Mouse (Mus musculus) liver, embryonic 13.5 days (tissue): ENCODE measurements around the gene Epha4. TPM values are rescaled to one million over a fixed set of nuclear protein-coding genes. Genes with fewer than 3 reads are reported as not detected.

ENCODE experiments used
- ATAC-seq: fragments of 200-750 bp; cut with Nextera tagmentation; 2 replicates; pipeline ENCODE4 v1.8.0; 2017; ENCODE audit warnings: low read depth, mild to moderate bottlenecking, moderate number of reproducible peaks, moderate library complexity
- DNase-seq: peaks from one replicate; pipeline ENCODE4 v3.0.0; 2022
- H3K27ac ChIP-seq: fragments of 300-500 bp; sonication (generic); 2 replicates; pipeline ENCODE4 v1.5.1; 2015; ENCODE audit warnings: moderate library complexity, mild to moderate bottlenecking, inconsistent platforms
- H3K27me3 ChIP-seq: fragments of 300-500 bp; sonication (generic); 2 replicates; pipeline ENCODE4 v1.6.1; 2015; ENCODE audit warnings: mild to moderate bottlenecking, inconsistent platforms
- H3K36me3 ChIP-seq: fragments of 300-500 bp; sonication (generic); 2 replicates; pipeline ENCODE4 v1.6.1; 2015; ENCODE audit warnings: mild to moderate bottlenecking, inconsistent platforms
- H3K4me1 ChIP-seq: fragments of 300-500 bp; sonication (generic); replicated peaks from 2 replicates; pipeline ENCODE4 v1.6.1; 2015; ENCODE audit warnings: inconsistent platforms
- H3K4me2 ChIP-seq: fragments of 300-500 bp; sonication (generic); 2 replicates; pipeline ENCODE4 v1.6.1; 2015; ENCODE audit warnings: inconsistent platforms, mild to moderate bottlenecking, moderate library complexity
- H3K4me3 ChIP-seq: fragments of 300-500 bp; sonication (generic); replicated peaks from 2 replicates; pipeline ENCODE4 v1.5.1; 2015; ENCODE audit warnings: mild to moderate bottlenecking, inconsistent platforms
- H3K9ac ChIP-seq: fragments of 300-500 bp; sonication (generic); 2 replicates; pipeline ENCODE4 v1.6.1; 2015; ENCODE audit warnings: mild to moderate bottlenecking, inconsistent platforms
- H3K9me3 ChIP-seq: fragments of 300-500 bp; sonication (generic); replicated peaks from 2 replicates; pipeline ENCODE4 v1.6.1; 2016; ENCODE audit warnings: inconsistent platforms
- WGBS: fragments of 180-500 bp; shearing (Covaris S2); methylation state at CpG from one replicate; pipeline ENCODE4 v1.1.7; 2015; ENCODE audit not compliant: insufficient replicate concordance; 5-methylcytosine and 5-hydroxymethylcytosine counted together
- polyA plus RNA-seq: library from polyadenylated mRNA; unstranded; fragments of >200 nt; fragmentation: Nextera tagmentation; extraction: Ambion mirVana; gene quantifications from 2 replicates; pipeline ENCODE4 v1.2.1, GENCODE M21; 2015

Epha4 gene
- polyA plus RNA-seq, 1 experiment from 2014 or later = 0.47 TPM

DNA sequence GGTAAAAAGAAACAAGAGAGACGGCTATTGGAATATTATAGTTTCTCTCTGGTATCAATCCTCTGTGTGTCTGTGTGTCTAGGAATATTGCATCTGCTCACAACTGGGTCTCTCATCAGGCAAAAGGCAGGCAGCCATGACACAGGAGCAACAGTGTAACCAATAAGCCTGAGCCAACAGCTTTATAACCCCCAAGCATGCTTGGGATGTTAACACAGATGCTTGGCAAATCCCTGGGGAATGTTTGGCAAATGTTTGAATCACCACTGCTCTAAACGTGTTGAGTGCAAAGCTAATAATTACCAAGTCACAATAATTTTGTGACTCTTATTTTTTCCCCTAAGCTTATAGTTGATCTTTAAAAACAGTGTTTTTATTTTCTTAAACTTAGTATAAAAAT lies 8.5 kb upstream of the Epha4 start:
- H3K4me2 ChIP-seq = no peak overlapping the region
- no peaks in the 10 kb centered on the region for H3K9me3 ChIP-seq
- no peak overlapping the region for H3K9ac ChIP-seq
- H3K27me3 ChIP-seq = no peaks in the 10 kb centered on the region
- H3K27ac ChIP-seq = no peak overlapping the region
- H3K4me1 ChIP-seq = no peaks in the 10 kb centered on the region
- no peak overlapping the region for H3K4me3 ChIP-seq
- ATAC-seq = no peak
- no peaks in the 10 kb centered on the region for H3K36me3 ChIP-seq
- WGBS = 48% methylated on average over 2 of the region's 2 CpGs
- DNase-seq = no peak

DNA sequence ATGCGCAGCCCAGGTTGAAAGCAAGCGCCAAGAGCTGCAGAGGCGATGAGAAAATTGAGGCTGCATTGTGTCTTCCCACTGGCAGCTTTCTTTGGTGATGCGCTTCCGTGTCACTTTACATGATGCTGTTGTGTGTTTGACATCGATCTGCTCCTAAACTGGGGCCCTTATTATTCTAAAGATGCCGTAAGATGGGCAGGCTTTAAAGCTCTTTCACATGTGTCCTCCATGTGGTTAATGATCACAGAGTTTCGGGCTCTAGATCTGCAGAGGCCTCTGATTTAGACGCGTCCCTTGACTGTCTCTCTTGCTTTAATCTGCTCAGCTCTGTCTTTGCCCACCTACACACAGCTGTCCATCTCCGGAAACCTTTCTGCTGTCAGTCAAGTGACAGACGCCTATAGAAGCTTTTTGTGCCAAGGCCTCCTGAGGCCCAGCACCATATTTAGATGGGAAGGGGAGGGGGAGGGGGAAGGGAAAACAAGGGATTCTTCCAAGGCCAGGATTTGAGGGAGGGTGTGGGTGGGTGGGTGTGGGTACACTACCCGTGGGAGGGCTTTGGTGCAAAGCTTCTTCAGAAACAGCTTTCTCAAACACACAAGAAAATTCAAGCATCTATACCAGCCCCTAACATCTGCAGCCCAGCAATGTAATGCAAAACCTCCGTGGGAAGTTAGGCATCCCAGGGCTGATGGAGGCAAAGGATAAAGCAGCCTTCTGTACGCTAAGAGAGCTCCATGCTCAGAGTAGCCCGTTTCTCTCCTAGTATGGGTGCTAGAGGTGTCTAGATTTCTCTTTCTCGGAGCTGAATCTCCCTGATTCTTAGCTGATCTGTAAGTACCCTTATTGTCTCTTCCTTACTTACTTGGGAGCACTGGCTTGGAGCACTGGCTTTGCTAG lies 7.0 kb upstream of the Epha4 start:
- no peak overlapping the region for H3K9ac ChIP-seq
- no peak overlapping the region for H3K4me2 ChIP-seq
- no peaks in the 10 kb centered on the region for H3K9me3 ChIP-seq
- ATAC-seq = no peak
- no peak overlapping the region for H3K4me3 ChIP-seq
- no peaks in the 10 kb centered on the region for H3K36me3 ChIP-seq
- H3K4me1 ChIP-seq = no peaks in the 10 kb centered on the region; the same call in 1 of the 2 replicates
- peaks cover 10% of the 10 kb centered on the region for H3K27me3 ChIP-seq
- no peak for DNase-seq
- WGBS = 43% methylated on average over 16 of the region's 17 CpGs
- H3K27ac ChIP-seq = no peak overlapping the region

DNA sequence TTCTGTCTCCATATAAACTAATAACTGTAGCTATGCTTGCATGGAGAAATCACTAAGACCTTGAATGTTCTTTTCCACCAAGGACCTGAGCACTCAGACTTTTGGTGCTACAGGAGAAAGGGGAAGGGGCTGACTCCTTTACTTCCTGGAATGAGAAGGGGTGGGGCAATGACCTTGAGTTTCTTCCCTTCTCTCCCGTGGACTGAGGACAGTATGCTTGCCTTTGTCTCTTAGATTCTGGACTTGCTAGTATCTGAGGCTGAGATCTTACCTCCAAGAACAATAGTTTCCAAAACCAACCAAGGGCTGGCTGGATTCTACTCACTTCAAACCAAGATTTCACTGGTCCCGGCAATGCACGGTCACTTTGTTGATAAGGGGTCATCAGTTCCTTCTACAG lies 3.8 kb upstream of the Epha4 start:
- 40% methylated on average over 3 of the region's 3 CpGs for WGBS
- Histone ChIP-seq H3K36me3 (no peaks in the 10 kb centered on the region), H3K27me3 (peaks cover 42% of the 10 kb centered on the region), H3K9ac (no peak overlapping the region), H3K9me3 (no peaks in the 10 kb centered on the region), H3K4me3 (no peak overlapping the region), H3K4me2 (no peak overlapping the region), H3K27ac (no peak overlapping the region), H3K4me1 (peaks cover 16% of the 10 kb centered on the region)
- DNase-seq (no peak), ATAC-seq (no peak)

DNA sequence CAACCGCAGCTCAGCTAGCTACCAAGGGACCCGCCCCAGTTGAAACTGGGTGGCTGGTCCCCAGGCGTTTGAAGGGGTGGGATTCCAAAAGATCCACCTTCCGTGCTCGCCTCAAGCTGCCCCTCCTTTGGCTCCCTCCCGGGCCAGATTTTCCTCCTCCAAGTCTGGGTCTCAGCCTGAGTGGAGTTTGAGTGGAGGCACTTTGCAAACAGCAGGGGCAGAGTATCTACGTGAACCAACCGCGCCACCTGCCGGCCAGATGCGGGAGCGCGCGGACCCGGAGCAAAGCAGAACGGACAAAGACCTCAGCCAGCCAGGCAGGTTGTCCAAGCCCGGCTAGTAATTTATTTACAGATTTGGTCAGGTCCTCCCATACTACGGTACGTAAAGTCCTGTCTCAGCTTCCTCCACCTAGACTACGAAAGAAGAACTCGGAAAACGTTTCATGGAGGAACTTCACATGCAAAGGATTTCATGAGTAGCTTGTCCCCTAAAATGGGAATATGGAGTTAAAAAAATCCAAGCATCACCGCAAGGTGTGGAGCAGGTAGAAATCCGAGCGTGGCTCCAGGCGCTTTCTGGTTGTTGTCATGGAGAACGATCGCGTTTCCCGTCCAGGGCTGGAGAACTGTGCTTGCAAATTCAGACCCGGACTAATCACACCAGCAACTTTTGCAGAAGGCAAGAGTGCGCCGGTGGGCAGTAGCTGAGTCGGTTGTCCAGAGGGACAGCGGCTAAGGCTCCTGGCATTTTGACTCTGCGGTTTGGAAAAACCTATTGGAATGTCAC lies 1.5 kb upstream of the Epha4 start:
- peaks cover 61% of the 10 kb centered on the region for H3K27me3 ChIP-seq
- DNase-seq (peak; percentile 58), ATAC-seq (peak; percentile 49)
- H3K36me3 ChIP-seq = no peaks in the 10 kb centered on the region
- H3K9me3 ChIP-seq = no peaks in the 10 kb centered on the region
- peak overlapping the region; percentile 77 for H3K4me2 ChIP-seq
- peaks cover 16% of the 10 kb centered on the region for H3K4me1 ChIP-seq
- H3K4me3 ChIP-seq = peak overlapping the region; percentile 57
- H3K27ac ChIP-seq = no peak overlapping the region
- 3% methylated on average over 36 of the region's 36 CpGs for WGBS
- no peak overlapping the region for H3K9ac ChIP-seq

DNA sequence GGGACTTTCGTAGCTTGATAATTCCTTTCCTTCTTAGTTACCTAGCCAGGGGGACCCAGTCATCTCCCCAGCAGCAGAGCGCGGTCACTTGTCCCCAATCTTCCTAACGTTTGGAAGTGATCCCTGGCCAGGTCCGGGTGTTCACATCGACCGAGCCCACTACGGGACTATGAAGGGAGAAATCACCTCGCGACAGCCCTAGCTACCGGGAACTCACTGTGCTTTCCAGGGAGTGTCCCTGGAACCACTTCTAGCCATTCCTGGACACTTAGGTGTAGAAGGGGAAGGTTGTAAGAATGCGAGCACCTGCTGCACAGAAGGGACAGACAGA lies 728 bp upstream of the Epha4 start:
- H3K27ac ChIP-seq = no peak overlapping the region
- H3K36me3 ChIP-seq = no peaks in the 10 kb centered on the region
- peaks cover 16% of the 10 kb centered on the region for H3K4me1 ChIP-seq
- H3K9me3 ChIP-seq = no peaks in the 10 kb centered on the region
- H3K4me3 ChIP-seq = peak overlapping the region; percentile 57
- ATAC-seq (no peak), DNase-seq (no peak)
- WGBS = under 1% methylated on average over 12 of the region's 12 CpGs
- peaks cover 61% of the 10 kb centered on the region for H3K27me3 ChIP-seq
- H3K4me2 ChIP-seq = peak overlapping the region; percentile 77
- no peak overlapping the region for H3K9ac ChIP-seq

DNA sequence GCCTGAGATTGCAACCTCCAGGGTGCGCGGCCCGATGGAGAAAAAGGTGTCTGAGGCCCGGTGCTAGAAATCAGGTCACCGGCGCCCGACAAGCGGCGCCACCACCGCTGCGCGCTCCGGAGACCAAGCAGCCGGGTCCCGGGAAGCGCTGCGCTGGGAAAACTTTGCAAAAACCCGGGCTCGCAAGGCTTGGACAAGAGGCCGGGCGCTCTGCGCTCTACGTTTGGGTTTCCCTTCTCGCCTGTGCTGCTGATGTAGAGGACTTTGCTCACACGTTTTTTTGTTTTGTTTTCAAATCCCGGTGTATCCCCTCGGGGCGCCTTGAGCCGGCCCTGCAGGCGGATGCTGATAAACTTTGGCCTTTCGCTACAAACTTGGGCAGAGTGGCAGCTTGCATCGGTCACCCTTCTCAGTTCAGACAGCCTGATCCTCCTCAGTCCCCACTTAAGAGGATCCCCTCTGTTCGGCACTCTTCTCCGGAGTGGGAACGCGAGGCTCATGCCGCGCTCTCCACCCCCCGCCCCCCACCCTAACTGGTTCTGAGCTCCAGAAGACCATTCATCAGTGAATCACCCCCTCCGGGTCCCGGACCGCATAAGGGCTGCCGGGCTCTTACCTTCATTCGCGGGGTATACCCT lies 444 bp downstream of the Epha4 start:
- H3K4me1 ChIP-seq = peaks cover 16% of the 10 kb centered on the region
- H3K27me3 ChIP-seq = peaks cover 61% of the 10 kb centered on the region
- H3K9ac ChIP-seq = no peak overlapping the region
- DNase-seq (no peak), ATAC-seq (peak; percentile 28)
- under 1% methylated on average over 45 of the region's 45 CpGs for WGBS
- H3K4me2 ChIP-seq = peak overlapping the region; percentile 77
- H3K9me3 ChIP-seq = no peaks in the 10 kb centered on the region
- H3K36me3 ChIP-seq = no peaks in the 10 kb centered on the region
- peak overlapping the region; percentile 57 for H3K4me3 ChIP-seq
- H3K27ac ChIP-seq = no peak overlapping the region

DNA sequence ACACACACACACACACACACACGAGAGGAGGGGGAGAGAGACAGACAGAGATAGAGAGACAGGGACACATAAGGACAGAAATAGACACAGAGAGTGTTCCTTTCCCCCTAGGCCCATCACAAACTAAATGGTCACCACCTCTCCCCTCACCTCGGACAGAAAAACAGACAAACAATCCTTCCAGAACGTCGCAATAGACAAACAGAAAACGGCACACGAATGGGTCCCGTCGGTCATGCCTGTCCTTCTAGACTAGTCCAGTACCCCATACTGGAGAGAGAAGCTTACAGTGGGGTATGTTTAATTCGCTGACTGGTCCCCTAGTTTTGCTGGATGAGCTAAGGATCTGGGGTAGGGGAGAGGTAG lies 946 bp downstream of the Epha4 start:
- peak overlapping the region; percentile 77 for H3K4me2 ChIP-seq
- H3K36me3 ChIP-seq = no peaks in the 10 kb centered on the region
- H3K27ac ChIP-seq = no peak overlapping the region
- peaks cover 16% of the 10 kb centered on the region for H3K4me1 ChIP-seq
- peak overlapping the region; percentile 57 for H3K4me3 ChIP-seq
- no peaks in the 10 kb centered on the region for H3K9me3 ChIP-seq
- 2% methylated on average over 9 of the region's 9 CpGs for WGBS
- no peak overlapping the region for H3K9ac ChIP-seq
- no peak for ATAC-seq
- DNase-seq = no peak
- peaks cover 61% of the 10 kb centered on the region for H3K27me3 ChIP-seq

DNA sequence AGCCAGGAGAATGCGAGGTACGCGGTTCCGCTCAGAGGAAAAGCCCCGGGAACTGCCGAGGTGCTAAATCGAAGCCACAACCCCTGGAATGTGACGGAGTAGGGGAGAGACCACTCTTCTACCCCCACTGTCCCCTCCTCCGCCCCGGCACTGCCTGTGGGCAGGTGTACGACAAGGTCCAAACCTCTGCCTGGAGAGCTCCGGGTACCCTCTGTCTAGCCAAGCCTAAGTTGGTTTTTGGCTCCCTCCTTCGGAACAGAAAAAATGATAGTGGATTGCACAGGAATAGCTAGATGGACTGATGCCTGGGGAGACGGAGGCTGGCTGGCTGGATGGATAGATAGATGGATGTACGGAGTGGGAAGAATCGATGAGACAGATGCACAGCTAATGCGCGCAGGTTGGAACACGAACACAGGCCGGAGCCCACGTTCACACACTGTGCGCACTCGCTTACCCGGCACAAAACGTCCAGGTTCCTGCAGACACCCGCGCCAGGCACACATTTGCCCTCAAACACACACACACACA lies 1.4 kb downstream of the Epha4 start:
- Histone ChIP-seq H3K9me3 (no peaks in the 10 kb centered on the region), H3K4me3 (peak overlapping the region; percentile 57), H3K9ac (no peak overlapping the region), H3K27me3 (peaks cover 61% of the 10 kb centered on the region), H3K4me2 (peak overlapping the region; percentile 77), H3K27ac (no peak overlapping the region), H3K36me3 (no peaks in the 10 kb centered on the region), H3K4me1 (peaks cover 16% of the 10 kb centered on the region)
- 2% methylated on average over 27 of the region's 27 CpGs for WGBS
- ATAC-seq (no peak), DNase-seq (no peak)

DNA sequence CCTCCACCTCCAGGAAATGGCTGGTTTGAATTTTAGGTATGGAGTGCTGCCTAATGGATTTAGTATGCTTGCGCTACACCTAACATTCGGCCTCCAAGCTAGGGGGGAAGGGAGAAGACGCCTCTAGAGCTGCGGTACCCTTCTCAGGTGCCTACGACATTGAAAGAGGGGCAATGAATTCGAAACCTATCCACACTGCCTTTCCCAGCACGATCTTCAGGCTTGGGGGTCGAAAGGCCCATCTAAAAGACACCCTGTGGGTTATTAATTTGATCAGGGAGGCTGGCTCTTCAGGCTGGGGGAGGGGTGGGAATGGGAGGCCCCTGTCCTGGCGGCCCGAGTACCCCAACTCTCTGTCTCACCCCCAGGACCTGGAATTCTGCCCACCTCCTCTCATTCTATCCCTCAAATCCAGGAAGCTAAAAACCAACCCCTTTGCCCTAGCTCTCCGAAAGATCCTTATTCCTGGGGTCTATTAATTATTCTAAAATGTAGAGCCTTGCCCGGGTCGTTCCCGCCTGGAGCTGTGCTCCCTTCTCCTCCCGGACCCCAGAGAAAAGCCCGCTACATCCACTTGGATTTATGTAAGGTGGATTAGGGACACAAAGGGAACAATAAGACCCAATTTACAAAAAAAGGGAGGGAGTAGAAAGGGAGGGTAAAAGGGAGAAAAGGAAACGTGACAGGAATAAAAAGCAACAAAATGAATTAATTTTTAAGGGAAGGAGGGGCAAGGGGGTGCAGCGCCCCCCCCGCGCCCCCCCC lies 2.3 kb downstream of the Epha4 start:
- no peaks in the 10 kb centered on the region for H3K9me3 ChIP-seq
- H3K27me3 ChIP-seq = peaks cover 58% of the 10 kb centered on the region
- ATAC-seq (no peak), DNase-seq (no peak)
- peak overlapping the region; percentile 77 for H3K4me2 ChIP-seq
- no peaks in the 10 kb centered on the region for H3K36me3 ChIP-seq
- H3K27ac ChIP-seq = no peak overlapping the region
- H3K4me1 ChIP-seq = peaks cover 16% of the 10 kb centered on the region
- WGBS = 18% methylated on average over 20 of the region's 20 CpGs
- peak overlapping the region; percentile 19 for H3K4me3 ChIP-seq
- no peak overlapping the region for H3K9ac ChIP-seq

DNA sequence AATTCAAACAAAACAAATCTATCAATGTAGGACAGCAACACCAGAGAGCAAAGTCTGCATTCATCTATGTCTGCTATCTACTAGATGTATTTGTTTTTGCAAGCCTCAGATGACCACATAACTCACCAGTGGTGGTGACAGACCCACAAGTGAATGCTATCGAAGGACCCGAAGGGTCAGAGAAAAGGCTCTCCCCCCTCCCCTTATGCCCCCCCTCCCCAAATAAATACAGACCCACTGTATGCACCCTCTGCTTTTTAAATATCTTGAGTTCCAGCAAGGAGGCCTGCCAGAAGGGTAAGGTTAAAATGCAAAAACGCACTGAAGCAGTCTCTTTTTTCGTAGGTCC lies 2.9 kb downstream of the Epha4 start:
- no peak overlapping the region for H3K27ac ChIP-seq
- peaks cover 53% of the 10 kb centered on the region for H3K27me3 ChIP-seq
- no peak for DNase-seq
- H3K4me3 ChIP-seq = no peak overlapping the region
- no peaks in the 10 kb centered on the region for H3K9me3 ChIP-seq
- ATAC-seq = no peak
- H3K4me1 ChIP-seq = peaks cover 16% of the 10 kb centered on the region
- H3K4me2 ChIP-seq = peak overlapping the region; percentile 77
- no peak overlapping the region for H3K9ac ChIP-seq
- 52% methylated on average over 4 of the region's 4 CpGs for WGBS
- no peaks in the 10 kb centered on the region for H3K36me3 ChIP-seq
